Mouse (Mus musculus) MEL (cell line): ENCODE measurements around the gene Psen2. TPM values are rescaled to one million over a fixed set of nuclear protein-coding genes. Genes with fewer than 3 reads are reported as not detected.

Source experiments
- DNase-seq: peaks from one replicate; pipeline ENCODE4 v3.0.0; 2011; ENCODE audit warnings: low read depth, low spot score
- H3K27ac ChIP-seq: 2 replicates; pipeline ENCODE4 v1.5.1; 2012; ENCODE audit warnings: low read depth, mild to moderate bottlenecking, control low read depth, low read length, moderate library complexity; ENCODE audit not compliant: control insufficient read depth
- H3K27me3 ChIP-seq, 2 experiments: fragments of 150-350 bp in 1 of 2; sonication (generic) in 1 of 2; 2 replicates each; pipeline ENCODE4 v1.6.1; 2012; ENCODE audit warnings: low read length in 2 of 2, mild to moderate bottlenecking in 2 of 2, improper control_type of control experiment in 1 of 2, moderate library complexity in 1 of 2; ENCODE audit not compliant: insufficient read depth in 2 of 2, control insufficient read depth in 1 of 2
- H3K36me3 ChIP-seq, 2 experiments: 2 replicates each; pipeline ENCODE4 v1.6.1; 2012 to 2014; ENCODE audit warnings: low read length in 2 of 2, improper control_type of control experiment in 1 of 2, inconsistent platforms in 1 of 2, mild to moderate bottlenecking in 1 of 2; ENCODE audit not compliant: insufficient read depth in 2 of 2, control insufficient read depth in 1 of 2
- H3K4me1 ChIP-seq, 2 experiments: fragments of 150-350 bp in 1 of 2; sonication (generic) in 1 of 2; 2 replicates each; pipeline ENCODE4 v1.6.1; 2012; ENCODE audit warnings: low read length in 2 of 2, improper control_type of control experiment in 1 of 2, mild to moderate bottlenecking in 1 of 2; ENCODE audit not compliant: insufficient read depth in 2 of 2, control insufficient read depth in 1 of 2
- H3K4me3 ChIP-seq, 2 experiments: fragments of 150-350 bp in 1 of 2; sonication (generic) in 1 of 2; 2 replicates each; pipeline ENCODE4 v1.5.1; 2012; ENCODE audit warnings: low read depth in 2 of 2, low read length in 2 of 2, mild to moderate bottlenecking in 2 of 2, moderate library complexity in 2 of 2, control low read depth in 1 of 2, improper control_type of control experiment in 1 of 2; ENCODE audit not compliant: control insufficient read depth in 1 of 2, insufficient read depth in 1 of 2
- H3K79me2 ChIP-seq: 2 replicates; pipeline ENCODE4 v1.6.1; 2012; ENCODE audit warnings: mild to moderate bottlenecking, low read length, moderate library complexity; ENCODE audit not compliant: control insufficient read depth, poor library complexity, insufficient read depth
- H3K9ac ChIP-seq: 2 replicates; pipeline ENCODE4 v1.6.1; 2012; ENCODE audit warnings: low read depth, mild to moderate bottlenecking, control low read depth, low read length, moderate library complexity; ENCODE audit not compliant: control insufficient read depth, poor library complexity, severe bottlenecking
- H3K9me3 ChIP-seq: fragments of 150-350 bp; sonication (generic); replicated peaks from 2 replicates; pipeline ENCODE4 v1.6.1; 2012; ENCODE audit warnings: mild to moderate bottlenecking, low read length, improper control_type of control experiment, moderate library complexity; ENCODE audit not compliant: insufficient read depth
- BHLHE40 ChIP-seq: IDR thresholded peaks from 2 replicates; pipeline ENCODE4 v1.6.1; 2012; ENCODE audit warnings: low read depth, mild to moderate bottlenecking, inconsistent platforms, low read length, improper control_type of control experiment, borderline replicate concordance
- CHD1 ChIP-seq: IDR thresholded peaks from 2 replicates; pipeline ENCODE4 v1.6.1; 2012; ENCODE audit warnings: low read depth, mild to moderate bottlenecking, inconsistent platforms, low read length, improper control_type of control experiment
- CHD2 ChIP-seq: IDR thresholded peaks from 2 replicates; pipeline ENCODE4 v1.6.1; 2011; ENCODE audit warnings: low read length, improper control_type of control experiment
- CTCF ChIP-seq, 3 experiments: IDR thresholded peaks in 2 of 3; conservative IDR thresholded peaks in 1 of 3; 2 replicates each; pipeline ENCODE4 v1.5.1; 2011 to 2012; ENCODE audit warnings: low read length in 3 of 3, low read depth in 2 of 3, mild to moderate bottlenecking in 2 of 3, improper control_type of control experiment in 1 of 3, inconsistent platforms in 1 of 3, mixed read lengths in 1 of 3, moderate library complexity in 1 of 3; ENCODE audit not compliant: control insufficient read depth in 1 of 3, insufficient read depth in 1 of 3, poor library complexity in 1 of 3, severe bottlenecking in 1 of 3
- E2F4 ChIP-seq: IDR thresholded peaks from 2 replicates; pipeline ENCODE4 v1.6.1; 2011; ENCODE audit warnings: low read depth, low read length, improper control_type of control experiment, borderline replicate concordance
- GABPA ChIP-seq: IDR thresholded peaks from 2 replicates; pipeline ENCODE4 v1.6.1; 2012; ENCODE audit warnings: low read depth, mild to moderate bottlenecking, inconsistent platforms, low read length, improper control_type of control experiment, moderate library complexity
- GATA1 ChIP-seq: IDR thresholded peaks from 2 replicates; pipeline ENCODE4 v1.6.1; 2011; ENCODE audit warnings: low read depth, low read length, improper control_type of control experiment
- JUND ChIP-seq: IDR thresholded peaks from 2 replicates; pipeline ENCODE4 v1.6.1; 2011; ENCODE audit warnings: low read depth, mild to moderate bottlenecking, improper control_type of control experiment, low read length
- MAFK ChIP-seq: IDR thresholded peaks from 2 replicates; pipeline ENCODE4 v1.6.1; 2011; ENCODE audit warnings: low read depth, mild to moderate bottlenecking, low read length, improper control_type of control experiment, borderline replicate concordance
- MAX ChIP-seq: IDR thresholded peaks from 2 replicates; pipeline ENCODE4 v1.6.1; 2011; ENCODE audit warnings: low read length, improper control_type of control experiment
- POLR2A ChIP-seq, 2 experiments: IDR thresholded peaks; 2 replicates each; pipeline ENCODE4 v1.6.1; 2011 to 2012; ENCODE audit warnings: low read length in 2 of 2, mild to moderate bottlenecking in 2 of 2, control low read depth in 1 of 2, improper control_type of control experiment in 1 of 2, low read depth in 1 of 2, moderate library complexity in 1 of 2; ENCODE audit not compliant: control insufficient read depth in 1 of 2, insufficient read depth in 1 of 2, poor library complexity in 1 of 2
- POLR2AphosphoS5 ChIP-seq: IDR thresholded peaks from 2 replicates; pipeline ENCODE4 v1.6.1; 2012; ENCODE audit warnings: low read depth, borderline replicate concordance, mild to moderate bottlenecking, inconsistent platforms, low read length, moderate library complexity, mixed read lengths
- RAD21 ChIP-seq: IDR thresholded peaks from 2 replicates; pipeline ENCODE4 v1.6.1; 2011; ENCODE audit warnings: mild to moderate bottlenecking, low read depth, low read length, improper control_type of control experiment
- SMC3 ChIP-seq: IDR thresholded peaks from 2 replicates; pipeline ENCODE4 v1.6.1; 2011; ENCODE audit warnings: low read depth, low read length, improper control_type of control experiment
- TBP ChIP-seq: IDR thresholded peaks from 2 replicates; pipeline ENCODE4 v1.8.0; 2011; ENCODE audit warnings: low read depth, low read length, improper control_type of control experiment
- UBTF ChIP-seq: IDR thresholded peaks from 2 replicates; pipeline ENCODE4 v1.6.1; 2012; ENCODE audit warnings: low read depth, mild to moderate bottlenecking, inconsistent platforms, low read length, improper control_type of control experiment, moderate library complexity, borderline replicate concordance; ENCODE audit not compliant: insufficient read depth
- ZC3H11A ChIP-seq: IDR thresholded peaks from 2 replicates; pipeline ENCODE4 v1.6.1; 2012; ENCODE audit warnings: low read depth, mild to moderate bottlenecking, inconsistent platforms, low read length, improper control_type of control experiment
- ZKSCAN1 ChIP-seq: IDR thresholded peaks from 2 replicates; pipeline ENCODE4 v1.6.1; 2012; ENCODE audit warnings: low read depth, mild to moderate bottlenecking, inconsistent platforms, low read length, improper control_type of control experiment, moderate library complexity
- polyA plus RNA-seq, 2 experiments: library from polyadenylated mRNA; stranded (reverse) in 1 of 2; unstranded in 1 of 2; fragments of >175 nt in 1 of 2; fragments of >200 nt in 1 of 2; gene quantifications; 2 replicates each; pipeline versions ENCODE4 v1.2.1 to v1.2.4; 2012; ENCODE audit warnings: low replicate concordance in 2 of 2, low read depth in 1 of 2; ENCODE audit not compliant: insufficient read length in 2 of 2, insufficient read depth in 1 of 2, missing spikeins in 1 of 2
- total RNA-seq: library from RNA; depleted of rRNA; stranded (reverse); fragments of 300-350 nt; gene quantifications from 2 replicates; pipeline ENCODE4 v1.2.3, GENCODE M21; 2012

Psen2 gene
- total and polyA plus RNA-seq, 3 experiments = 35.0 to 39.2 TPM; not detected in 1

GRCm38 (mm10) chr1:180231729-180232128 lies 31.5 kb downstream of the Psen2 start:
- H3K27me3 ChIP-seq = no peaks in the 10 kb centered on the region
- TF ChIP-seq UBTF (no peak), ZKSCAN1 (no peak)
- H3K4me1 ChIP-seq = no peaks in the 10 kb centered on the region; a peak in 1 of 4 replicates
- no peak overlapping the region for H3K4me3 ChIP-seq
- H3K36me3 ChIP-seq = peaks cover 0 to 2% of the 10 kb centered on the region in 2 experiments; a peak in 2 of 4 replicates
- no peaks in the 10 kb centered on the region for H3K9me3 ChIP-seq
- no peak overlapping the region for H3K9ac ChIP-seq
- H3K27ac ChIP-seq = no peak overlapping the region
- no peaks in the 10 kb centered on the region for H3K79me2 ChIP-seq
- DNase-seq = no peak

- H3K9me3 ChIP-seq = no peaks in the 10 kb centered on the region
- H3K36me3 ChIP-seq = peaks cover 0 to 2% of the 10 kb centered on the region in 2 experiments; a peak in 2 of 4 replicates
- no peaks in the 10 kb centered on the region; a peak in 1 of 4 replicates for H3K4me1 ChIP-seq
- H3K79me2 ChIP-seq = no peaks in the 10 kb centered on the region
- H3K9ac ChIP-seq = no peak overlapping the region
- no peak overlapping the region for H3K4me3 ChIP-seq
- TF ChIP-seq CHD1 = no peak
- TF ChIP-seq MAFK = no peak
- TF ChIP-seq POLR2A (IDR thresholded peaks at IDR 0.05; ENCODE audit: control insufficient read depth in 1 of 2, insufficient read depth in 1 of 2, low read depth in 1 of 2, low read length in 2 of 2, poor library complexity in 1 of 2) = no peak
- peak; percentile 55 to 68 (median 67) for TF ChIP-seq CTCF (IDR thresholded peaks at IDR 0.05 in 2 of 3, conservative IDR thresholded peaks at IDR 0.05 in 1 of 3; ENCODE audit: control insufficient read depth in 1 of 3, insufficient read depth in 1 of 3, low read depth in 2 of 3, low read length in 3 of 3, poor library complexity in 1 of 3, severe bottlenecking in 1 of 3)
- TF ChIP-seq MAX = no peak
- TF ChIP-seq POLR2AphosphoS5 = no peak
- TF ChIP-seq GABPA = no peak
- no peak for TF ChIP-seq TBP
- no peak for TF ChIP-seq ZKSCAN1
- TF ChIP-seq UBTF = no peak
- peak; percentile 74 for TF ChIP-seq RAD21
- no peak for TF ChIP-seq E2F4
- peak; percentile 41 for TF ChIP-seq ZC3H11A
- no peak for TF ChIP-seq JUND
- peak; percentile 68 for TF ChIP-seq SMC3
- TF ChIP-seq BHLHE40 = no peak
- TF ChIP-seq GATA1 = no peak
- no peak for TF ChIP-seq CHD2
- peak; percentile 78 for DNase-seq
- no peaks in the 10 kb centered on the region for H3K27me3 ChIP-seq
- no peak overlapping the region for H3K27ac ChIP-seq
Measured at GRCm38 (mm10) chr1:180230580-180230979, 32.7 kb downstream of the Psen2 start.
